Mouse (Mus musculus) kidney, postnatal 25 days (tissue): ENCODE data around the gene Mc3r.

ENCODE experiments used
- DNase-seq, 2 experiments: peaks; one replicate each; pipeline ENCODE4 v3.0.0; 2021; ENCODE audit warnings: mixed read lengths in 2 of 2

Mc3r gene

GRCm38 (mm10) chr2:172256956-172257355 lies 8.7 kb downstream of the Mc3r start:
- no peak for DNase-seq

GRCm38 (mm10) chr2:172257471-172258065 lies 9.3 kb downstream of the Mc3r start:
- no peak for DNase-seq

GRCm38 (mm10) chr2:172260064-172260463 lies 11.8 kb downstream of the Mc3r start:
- no peak for DNase-seq

- no peak for DNase-seq
These were observed 13.1 kb downstream of the Mc3r start for GRCm38 (mm10) chr2:172261441-172261840.

- DNase-seq = no peak
These were observed 14.9 kb downstream of the Mc3r start for GRCm38 (mm10) chr2:172263216-172263615.

- DNase-seq = no peak
These were observed 21.6 kb downstream of the Mc3r start for GRCm38 (mm10) chr2:172269907-172270306.

GRCm38 (mm10) chr2:172270485-172270944 lies 22.2 kb downstream of the Mc3r start:
- no peak for DNase-seq

GRCm38 (mm10) chr2:172270974-172271697 lies 22.8 kb downstream of the Mc3r start:
- no peak for DNase-seq

GRCm38 (mm10) chr2:172274662-172275061 lies 26.4 kb downstream of the Mc3r start:
- DNase-seq = no peak

GRCm38 (mm10) chr2:172276155-172276554 lies 27.9 kb downstream of the Mc3r start:
- no peak for DNase-seq

- no peak for DNase-seq
These were observed 30.7 kb downstream of the Mc3r start for GRCm38 (mm10) chr2:172278979-172279378.

GRCm38 (mm10) chr2:172282071-172282710 lies 33.9 kb downstream of the Mc3r start:
- DNase-seq = no peak

- no peak for DNase-seq
These were observed 39.4 kb downstream of the Mc3r start for GRCm38 (mm10) chr2:172287715-172288114.

GRCm38 (mm10) chr2:172288965-172289364 lies 40.7 kb downstream of the Mc3r start:
- DNase-seq = no peak

- DNase-seq = no peak
These were observed 41.3 kb downstream of the Mc3r start for GRCm38 (mm10) chr2:172289632-172290031.

GRCm38 (mm10) chr2:172290474-172290873 lies 42.2 kb downstream of the Mc3r start:
- DNase-seq = no peak

- DNase-seq = no peak
These were observed 42.7 kb downstream of the Mc3r start for GRCm38 (mm10) chr2:172291025-172291424.

GRCm38 (mm10) chr2:172291755-172292524 lies 43.6 kb downstream of the Mc3r start:
- no peak for DNase-seq

- DNase-seq = no peak
These were observed 44.5 kb downstream of the Mc3r start for GRCm38 (mm10) chr2:172292525-172293405.

GRCm38 (mm10) chr2:172298083-172298482 lies 49.8 kb downstream of the Mc3r start:
- no peak for DNase-seq

- DNase-seq = no peak
These were observed 50.2 kb downstream of the Mc3r start for GRCm38 (mm10) chr2:172298542-172298941.
